Mouse (Mus musculus) intestine, embryonic 16.5 days (tissue): ENCODE results near the gene Arid5a. TPM values are rescaled to one million over a fixed set of nuclear protein-coding genes. Genes with fewer than 3 reads are reported as not detected.
A peak's percentile ranks its signal among the peaks of the same experiment; 100 is the strongest.

ENCODE experiments used
- ATAC-seq: fragments of 200-750 bp; cut with Nextera tagmentation; 2 replicates; pipeline ENCODE4 v1.8.0; 2017; ENCODE audit warnings: moderate TSS enrichment, moderate library complexity
- H3K27ac ChIP-seq: fragments of 300-500 bp; sonication (generic); 2 replicates; pipeline ENCODE4 v1.5.1; 2014; ENCODE audit warnings: mild to moderate bottlenecking, low read length
- H3K27me3 ChIP-seq: fragments of 300-500 bp; sonication (generic); replicated peaks from 2 replicates; pipeline ENCODE4 v1.6.1; 2014; ENCODE audit warnings: low read length, control low read depth, mixed read lengths; ENCODE audit not compliant: control insufficient read depth, insufficient read depth
- H3K36me3 ChIP-seq: fragments of 300-500 bp; sonication (generic); 2 replicates; pipeline ENCODE4 v1.6.1; 2014; ENCODE audit warnings: low read length, control low read depth; ENCODE audit not compliant: control insufficient read depth, insufficient read depth
- H3K4me1 ChIP-seq: fragments of 300-500 bp; sonication (generic); 2 replicates; pipeline ENCODE4 v1.6.1; 2014; ENCODE audit warnings: low read length, control low read depth, mixed read lengths; ENCODE audit not compliant: control insufficient read depth, insufficient read depth
- H3K4me2 ChIP-seq: fragments of 300-500 bp; sonication (generic); 2 replicates; pipeline ENCODE4 v1.6.1; 2014; ENCODE audit warnings: low read depth, low read length, control low read depth
- H3K4me3 ChIP-seq: fragments of 300-500 bp; sonication (generic); 2 replicates; pipeline ENCODE4 v1.5.1; 2014; ENCODE audit warnings: mild to moderate bottlenecking, low read length
- H3K9ac ChIP-seq: fragments of 300-500 bp; sonication (generic); 2 replicates; pipeline ENCODE4 v1.6.1; 2014; ENCODE audit warnings: low read depth, low read length
- H3K9me3 ChIP-seq: fragments of 300-500 bp; sonication (generic); 2 replicates; pipeline ENCODE4 v1.6.1; 2016; ENCODE audit warnings: low read length, control low read depth; ENCODE audit not compliant: control insufficient read depth
- WGBS: fragments of 180-500 bp; shearing (Covaris S2); extraction: QIAGEN DNeasy Blood & Tissue Kit; methylation state at CpG from one replicate; pipeline ENCODE4 v1.1.7; 2014; 5-methylcytosine and 5-hydroxymethylcytosine counted together
- polyA plus RNA-seq: library from polyadenylated mRNA; unstranded; fragments of >200 nt; fragmentation: Nextera tagmentation; extraction: Ambion mirVana; gene quantifications from 2 replicates; pipeline ENCODE4 v1.2.1, GENCODE M21; 2015

The Arid5a gene
- polyA plus RNA-seq, 1 experiment from 2014 or later: 4.8 TPM

DNA sequence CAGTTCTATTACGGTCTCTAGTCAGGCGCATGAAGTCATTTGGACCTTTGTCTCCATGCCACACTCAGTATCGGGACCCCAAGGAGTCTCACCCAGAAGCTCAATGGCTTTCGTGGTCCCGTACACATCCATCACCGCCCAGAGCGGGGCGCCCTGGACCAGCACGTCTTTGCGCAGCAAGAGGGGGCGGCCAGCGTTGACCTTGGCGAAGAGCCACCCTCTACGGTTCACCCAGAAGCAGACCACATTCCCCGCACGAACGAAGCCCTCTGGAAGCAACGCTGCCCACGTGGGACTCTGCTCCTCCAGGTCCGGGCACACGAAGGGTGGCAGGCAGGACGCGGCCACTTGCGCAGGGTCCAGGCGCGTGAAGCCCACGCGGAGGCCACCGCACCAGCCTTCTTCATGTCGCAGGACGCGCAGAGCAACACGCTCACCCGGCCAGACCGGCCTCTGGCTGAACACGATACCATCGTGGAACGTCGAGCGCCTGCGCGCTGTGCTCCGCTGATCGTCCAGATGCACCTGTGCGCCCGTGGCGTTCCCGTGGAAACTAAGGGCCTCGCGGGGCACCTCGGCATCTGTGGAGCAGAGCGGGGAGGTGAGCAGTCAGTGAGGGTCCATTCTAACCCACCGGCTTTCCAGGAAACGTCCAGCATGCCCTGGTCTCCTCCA, 38.3 kb upstream of the Arid5a start:
- H3K4me3 ChIP-seq: 0 out of 2 replicates have a peak overlapping the region, but pooled peaks have one; percentile 2
- peaks cover 43% of the 10 kb centered on the region for H3K4me1 ChIP-seq
- 47% methylated on average over 54 of the region's 54 CpGs for WGBS
- no peaks in the 10 kb centered on the region for H3K9me3 ChIP-seq
- H3K27me3 ChIP-seq: no peaks in the 10 kb centered on the region
- no peaks in the 10 kb centered on the region for H3K36me3 ChIP-seq
- H3K4me2 ChIP-seq: peak overlapping the region; percentile 38
- H3K27ac ChIP-seq: no peak overlapping the region
- peak overlapping the region; percentile 25; the same call in 1 of the 2 replicates for H3K9ac ChIP-seq
- ATAC-seq: no peak

DNA sequence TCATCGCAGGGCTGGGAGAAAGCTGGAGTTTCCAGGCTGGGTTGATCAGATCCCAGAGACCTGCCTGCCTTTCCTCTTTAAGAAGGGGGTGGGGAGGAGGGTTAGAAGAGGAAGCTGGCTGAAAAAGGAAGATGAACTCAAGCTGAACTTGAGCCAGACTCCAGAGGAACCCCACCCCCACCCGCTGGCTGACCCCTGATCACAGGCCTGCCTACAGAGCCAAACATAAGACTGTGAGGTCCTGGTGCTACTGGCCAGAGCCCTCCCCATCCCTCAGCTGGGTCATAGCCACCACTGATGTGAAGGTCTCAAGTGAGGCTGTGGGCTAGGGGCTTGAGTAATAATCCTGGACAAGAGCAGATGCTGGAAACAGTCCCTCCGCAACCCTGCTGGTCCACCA, 36.9 kb upstream of the Arid5a start:
- WGBS: 30% methylated on average over 3 of the region's 3 CpGs
- peak overlapping the region; percentile 52; the same call in 1 of the 2 replicates for H3K9ac ChIP-seq
- peak overlapping the region; percentile 97 for H3K27ac ChIP-seq
- peak overlapping the region; percentile 57 for H3K4me2 ChIP-seq
- H3K36me3 ChIP-seq: no peaks in the 10 kb centered on the region
- H3K4me3 ChIP-seq: peak overlapping the region; percentile 43; the same call in 1 of the 2 replicates
- peaks cover 51% of the 10 kb centered on the region for H3K4me1 ChIP-seq
- H3K9me3 ChIP-seq: no peaks in the 10 kb centered on the region
- no peaks in the 10 kb centered on the region for H3K27me3 ChIP-seq
- ATAC-seq: no peak

DNA sequence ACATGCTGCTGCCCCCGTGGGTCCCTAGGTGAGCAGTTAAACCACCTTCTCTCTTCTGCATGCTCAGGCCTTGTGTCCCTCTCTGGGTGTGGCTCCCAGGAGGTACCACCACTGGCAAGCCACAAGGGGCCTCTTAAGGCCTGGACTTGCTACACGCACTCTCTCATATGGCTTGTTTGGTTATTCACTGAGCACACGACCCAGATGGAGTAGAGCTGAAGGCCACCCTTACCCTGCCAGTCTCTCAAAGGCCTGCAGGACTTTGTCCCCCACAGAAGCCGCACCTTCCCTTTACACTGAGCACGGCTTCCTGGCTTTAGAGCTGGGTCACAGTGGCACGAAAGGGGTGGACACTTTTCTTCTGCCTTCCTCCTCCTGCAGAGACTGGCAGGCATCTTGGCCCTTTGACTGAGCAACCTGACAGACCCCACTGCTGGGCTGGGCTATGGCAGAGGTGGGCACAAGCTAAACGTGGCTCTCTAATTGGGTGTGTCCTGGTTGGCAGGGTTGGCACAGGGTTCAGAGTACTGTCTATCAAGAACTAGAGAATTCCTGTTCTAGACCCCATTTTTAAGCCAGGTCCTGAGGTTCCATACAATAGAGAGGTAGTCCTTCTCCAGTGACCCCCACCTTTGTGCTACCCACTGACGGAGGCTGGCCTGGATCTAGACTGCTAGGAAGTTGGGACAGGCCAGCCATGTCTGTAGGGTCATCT, 35.9 kb upstream of the Arid5a start:
- Histone ChIP-seq H3K9me3 (no peaks in the 10 kb centered on the region), H3K27ac (peak overlapping the region; percentile 97), H3K4me3 (peak overlapping the region; percentile 43), H3K36me3 (no peaks in the 10 kb centered on the region), H3K9ac (peak overlapping the region; percentile 52), H3K4me1 (peaks cover 51% of the 10 kb centered on the region), H3K27me3 (no peaks in the 10 kb centered on the region), H3K4me2 (peak overlapping the region; percentile 57)
- peak; percentile 63 for ATAC-seq
- 51% methylated on average over 8 of the region's 8 CpGs for WGBS

DNA sequence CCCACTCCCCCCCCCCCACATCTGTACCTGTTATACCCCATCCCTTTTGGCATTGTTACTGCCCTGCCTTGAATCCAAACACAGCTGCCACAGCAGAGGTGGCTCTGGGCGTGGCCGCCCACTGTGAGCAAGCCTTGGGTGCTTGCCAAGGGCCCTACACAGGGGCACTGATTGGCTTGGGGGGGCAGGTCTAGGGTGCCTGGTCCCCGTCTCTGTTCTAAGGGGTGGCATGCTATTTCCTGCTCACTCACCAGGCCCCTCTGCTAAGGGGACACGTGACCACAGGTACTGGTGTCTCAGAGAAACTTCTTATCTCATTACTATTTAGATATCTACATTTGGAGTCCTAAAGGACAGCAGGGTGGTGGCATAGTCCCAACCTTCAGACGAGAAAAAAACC, 35.0 kb upstream of the Arid5a start:
- Histone ChIP-seq H3K4me3 (peak overlapping the region; percentile 43), H3K4me1 (peaks cover 51% of the 10 kb centered on the region), H3K9ac (peak overlapping the region; percentile 52), H3K27ac (peak overlapping the region; percentile 97), H3K4me2 (peak overlapping the region; percentile 57), H3K9me3 (no peaks in the 10 kb centered on the region), H3K27me3 (no peaks in the 10 kb centered on the region), H3K36me3 (no peaks in the 10 kb centered on the region)
- ATAC-seq: peak; percentile 63
- WGBS: 35% methylated on average over 5 of the region's 5 CpGs

DNA sequence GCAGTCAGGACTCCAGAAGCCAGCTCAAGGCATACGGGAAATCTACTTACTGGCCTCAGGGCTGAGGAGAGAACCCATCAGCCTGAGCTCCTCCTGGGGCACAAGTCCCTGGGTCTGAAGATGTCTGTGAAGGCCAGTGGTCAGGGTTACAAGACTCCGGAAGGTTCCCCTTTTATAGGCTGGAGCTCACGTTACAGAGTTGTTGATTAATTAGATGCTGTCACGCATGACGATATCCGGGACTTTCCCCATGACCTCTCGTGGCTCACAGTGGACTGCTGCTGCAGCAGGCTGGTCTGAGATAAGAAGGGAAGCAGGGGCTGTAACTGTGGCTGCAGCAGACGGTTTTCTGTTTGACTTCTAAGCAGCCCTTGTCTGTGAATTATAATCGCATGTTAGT, 34.2 kb upstream of the Arid5a start:
- Histone ChIP-seq H3K27me3 (no peaks in the 10 kb centered on the region), H3K9ac (peak overlapping the region; percentile 66), H3K4me2 (peak overlapping the region; percentile 57), H3K4me3 (peak overlapping the region; percentile 43), H3K9me3 (no peaks in the 10 kb centered on the region), H3K27ac (peak overlapping the region; percentile 97), H3K36me3 (no peaks in the 10 kb centered on the region), H3K4me1 (peaks cover 51% of the 10 kb centered on the region)
- ATAC-seq: 0 out of 2 replicates have a peak, but pooled peaks have one; percentile 3
- WGBS: 9% methylated on average over 9 of the region's 9 CpGs

DNA sequence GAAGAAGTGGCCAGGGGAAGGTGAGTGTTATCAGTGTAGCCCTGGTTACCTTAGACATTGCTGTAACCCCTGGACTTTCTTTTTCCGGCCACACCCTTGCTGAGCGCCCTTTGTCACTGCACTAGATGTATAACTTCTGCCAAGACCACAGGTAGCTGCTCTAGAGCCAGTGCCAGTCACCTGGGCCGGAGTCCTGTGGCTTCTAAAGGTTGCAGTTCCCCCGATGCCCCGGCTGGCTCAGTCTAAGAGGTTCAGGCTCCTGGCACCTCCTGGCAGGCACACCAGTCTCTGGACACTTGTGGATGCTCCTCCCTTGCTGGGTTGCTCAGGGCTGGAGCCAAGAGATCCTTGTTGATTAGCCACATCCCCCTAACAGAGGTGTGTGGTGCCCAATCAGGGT, 33.1 kb upstream of the Arid5a start, which contains the start of gene Neurl3:
Gene Neurl3 (minus strand): TSS at position 225 of the 400 bp plus-strand sequence.
- no peaks in the 10 kb centered on the region for H3K27me3 ChIP-seq
- ATAC-seq: peak; percentile 51
- WGBS: 68% methylated on average over 5 of the region's 5 CpGs
- H3K4me2 ChIP-seq: peak within 1 kb of the TSS; percentile 57
- peak within 1 kb of the TSS; percentile 43 for H3K4me3 ChIP-seq
- peak within 1 kb of the TSS; percentile 97 for H3K27ac ChIP-seq
- H3K9me3 ChIP-seq: no peaks in the 10 kb centered on the region
- no peaks in the 10 kb centered on the region for H3K36me3 ChIP-seq
- H3K9ac ChIP-seq: peak within 1 kb of the TSS; percentile 66
- peaks cover 46% of the 10 kb centered on the region for H3K4me1 ChIP-seq

DNA sequence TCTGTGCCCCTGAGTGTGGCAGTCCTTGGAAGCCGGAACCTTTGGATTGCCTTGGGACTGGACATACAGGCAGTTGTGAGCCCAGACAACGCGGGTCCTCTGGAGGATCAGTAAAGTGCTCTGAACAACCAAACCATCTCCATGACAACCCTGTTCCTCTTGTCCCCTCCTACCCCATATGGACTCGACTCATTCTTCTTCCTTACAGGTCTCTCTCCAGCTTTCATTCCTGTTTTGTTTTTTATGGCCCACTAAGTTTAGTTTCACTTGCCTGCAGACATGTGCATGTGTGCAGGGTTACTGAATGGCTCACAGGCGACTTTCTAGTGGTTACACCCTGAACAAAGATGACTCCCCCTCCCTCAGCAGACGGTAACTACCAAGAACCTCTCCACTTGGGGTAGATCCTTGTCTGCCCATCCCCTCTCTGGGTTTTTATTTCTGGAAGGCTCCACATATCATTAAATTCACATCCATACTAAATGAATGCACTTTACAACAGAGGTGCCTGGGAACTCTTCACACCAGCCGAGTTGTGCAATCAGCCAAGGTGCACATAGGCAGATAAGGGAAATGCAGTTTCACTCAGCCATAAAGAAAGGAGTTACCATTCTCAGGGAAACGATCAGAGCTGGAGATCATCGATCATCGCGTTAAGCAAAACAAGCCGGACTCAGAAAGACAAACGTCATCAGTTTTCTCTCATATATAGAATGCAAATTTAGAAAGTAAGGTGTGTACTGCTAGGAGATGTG, 31.7 kb upstream of the Arid5a start:
- peak; percentile 34; the same call in 1 of the 2 replicates for ATAC-seq
- Histone ChIP-seq H3K9me3 (no peaks in the 10 kb centered on the region), H3K9ac (no peak overlapping the region), H3K4me1 (peaks cover 34% of the 10 kb centered on the region), H3K27me3 (no peaks in the 10 kb centered on the region), H3K4me2 (0 out of 2 replicates have a peak overlapping the region, but pooled peaks have one; percentile 4), H3K36me3 (no peaks in the 10 kb centered on the region), H3K4me3 (no peak overlapping the region), H3K27ac (peak overlapping the region; percentile 82)
- 55% methylated on average over 13 of the region's 13 CpGs for WGBS

DNA sequence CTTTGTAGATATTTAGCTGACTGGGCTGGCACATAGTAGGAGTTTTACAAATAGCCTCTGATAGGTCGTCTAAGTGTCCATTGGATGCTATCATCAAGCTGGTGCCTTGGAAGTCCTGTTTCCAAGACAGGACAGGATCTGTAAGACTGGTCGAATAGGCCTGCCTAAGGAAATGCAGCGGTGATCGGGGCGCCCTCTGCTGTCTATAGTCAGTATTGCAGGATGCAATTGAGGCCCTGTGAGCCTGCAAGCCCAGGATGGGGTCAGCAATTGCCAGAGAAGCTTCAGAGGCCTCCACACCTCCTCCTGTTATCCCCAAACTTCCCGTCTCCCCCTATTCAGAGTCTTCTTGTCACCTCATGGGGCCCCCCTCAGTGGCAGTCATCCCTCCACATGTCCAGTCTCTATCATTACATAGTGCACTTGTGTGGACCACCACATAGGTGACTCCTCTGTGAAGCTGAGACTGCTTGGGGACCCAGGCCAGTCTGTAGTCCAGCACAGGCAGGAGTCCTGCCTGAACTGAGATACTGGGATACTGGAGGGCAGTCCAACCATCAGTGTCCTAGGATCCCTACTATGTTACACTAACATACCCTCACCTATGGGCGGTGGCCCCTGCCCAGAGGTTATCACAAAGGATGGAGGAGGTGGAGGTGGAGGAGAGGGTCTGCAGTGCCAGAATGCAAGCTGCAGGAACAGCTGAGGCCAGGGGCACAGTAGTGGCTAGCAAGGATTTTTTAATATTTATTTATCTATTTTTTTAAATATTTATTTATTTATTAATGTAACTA, 30.1 kb upstream of the Arid5a start:
- H3K27me3 ChIP-seq: no peaks in the 10 kb centered on the region
- no peak overlapping the region for H3K4me3 ChIP-seq
- no peak overlapping the region for H3K27ac ChIP-seq
- no peak overlapping the region for H3K4me2 ChIP-seq
- H3K9me3 ChIP-seq: no peaks in the 10 kb centered on the region
- WGBS: 28% methylated on average over 7 of the region's 7 CpGs
- peaks cover 17% of the 10 kb centered on the region for H3K4me1 ChIP-seq
- no peak overlapping the region for H3K9ac ChIP-seq
- H3K36me3 ChIP-seq: no peaks in the 10 kb centered on the region
- ATAC-seq: no peak
